Mouse (Mus musculus) heart, embryonic 11.5 days (tissue): ENCODE results near the gene Ubr4. TPM values are rescaled to one million over a fixed set of nuclear protein-coding genes. Genes with fewer than 3 reads are reported as not detected.

ENCODE experiments used
- ATAC-seq: fragments of 200-750 bp; cut with Nextera tagmentation; replicated peaks from 2 replicates; pipeline ENCODE4 v1.8.0; 2017; ENCODE audit warnings: moderate library complexity; ENCODE audit not compliant: insufficient number of reproducible peaks, low FRiP score, low TSS enrichment
- H3K27ac ChIP-seq: fragments of 300-500 bp; sonication (generic); 2 replicates; pipeline ENCODE4 v1.5.1; 2014; ENCODE audit warnings: mild to moderate bottlenecking, low read depth, low read length
- H3K27me3 ChIP-seq: fragments of 300-500 bp; sonication (generic); 2 replicates; pipeline ENCODE4 v1.6.1; 2014; ENCODE audit warnings: mild to moderate bottlenecking, low read length, mixed read lengths; ENCODE audit not compliant: control insufficient read depth, insufficient read depth
- H3K36me3 ChIP-seq: fragments of 300-500 bp; sonication (generic); 2 replicates; pipeline ENCODE4 v1.6.1; 2014; ENCODE audit warnings: mild to moderate bottlenecking, low read length, moderate library complexity, mixed read lengths; ENCODE audit not compliant: control insufficient read depth, insufficient read depth
- H3K4me1 ChIP-seq: fragments of 300-500 bp; sonication (generic); 2 replicates; pipeline ENCODE4 v1.6.1; 2014; ENCODE audit warnings: low read length; ENCODE audit not compliant: control insufficient read depth, insufficient read depth
- H3K4me2 ChIP-seq: fragments of 300-500 bp; sonication (generic); 2 replicates; pipeline ENCODE4 v1.6.1; 2014; ENCODE audit warnings: mild to moderate bottlenecking, moderate library complexity
- H3K4me3 ChIP-seq: fragments of 300-500 bp; sonication (generic); 2 replicates; pipeline ENCODE4 v1.5.1; 2014; ENCODE audit warnings: low read depth, low read length
- H3K9ac ChIP-seq: fragments of 300-500 bp; sonication (generic); 2 replicates; pipeline ENCODE4 v1.6.1; 2014; ENCODE audit warnings: mild to moderate bottlenecking, low read depth, low read length, moderate library complexity
- H3K9me3 ChIP-seq: fragments of 300-500 bp; sonication (generic); replicated peaks from 2 replicates; pipeline ENCODE4 v1.6.1; 2016; ENCODE audit warnings: low read length; ENCODE audit not compliant: control insufficient read depth
- WGBS: fragments of 180-500 bp; shearing (Covaris S2); extraction: QIAGEN DNeasy Blood & Tissue Kit; methylation state at CpG from one replicate; pipeline ENCODE4 v1.1.7; 2014; ENCODE audit not compliant: insufficient replicate concordance; 5-methylcytosine and 5-hydroxymethylcytosine counted together
- polyA plus RNA-seq: library from polyadenylated mRNA; unstranded; fragments of >200 nt; fragmentation: Nextera tagmentation; extraction: Ambion mirVana; gene quantifications from 2 replicates; pipeline ENCODE4 v1.2.1, GENCODE M21; 2014

Ubr4 gene
- polyA plus RNA-seq, 1 experiment from 2014 or later: 71.5 TPM

DNA sequence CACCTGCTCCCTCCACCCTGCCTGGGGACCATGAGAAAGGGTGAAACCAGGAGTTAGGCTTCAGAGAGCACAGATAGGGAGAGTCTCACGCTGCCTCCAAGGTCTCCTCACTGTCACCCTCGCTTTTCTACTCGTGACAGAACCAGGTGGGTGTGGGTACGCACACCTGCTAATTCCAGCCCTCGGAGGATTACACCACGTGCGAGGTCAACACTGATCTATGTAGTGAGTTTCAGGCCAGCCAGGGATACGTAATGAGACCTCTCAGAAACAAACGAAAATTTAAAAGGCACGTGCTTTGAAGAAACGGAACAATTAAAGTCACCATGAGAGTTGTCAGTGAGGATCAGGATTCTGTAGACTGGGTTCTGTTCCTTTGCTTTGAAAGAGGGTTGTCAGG lies 34.0 kb upstream of the Ubr4 start:
- no peak overlapping the region for H3K27ac ChIP-seq
- no peak overlapping the region for H3K9ac ChIP-seq
- no peaks in the 10 kb centered on the region for H3K27me3 ChIP-seq
- no peaks in the 10 kb centered on the region for H3K4me1 ChIP-seq
- peaks cover 10% of the 10 kb centered on the region for H3K36me3 ChIP-seq
- 91% methylated on average over 11 of the region's 11 CpGs for WGBS
- H3K4me3 ChIP-seq: no peak overlapping the region
- H3K4me2 ChIP-seq: no peak overlapping the region
- no peaks in the 10 kb centered on the region for H3K9me3 ChIP-seq
- no peak for ATAC-seq

GRCm38 (mm10) chr4:139319740-139320139 lies 32.7 kb upstream of the Ubr4 start:
- Histone ChIP-seq H3K4me1 (no peaks in the 10 kb centered on the region), H3K9me3 (no peaks in the 10 kb centered on the region), H3K27me3 (no peaks in the 10 kb centered on the region), H3K36me3 (peaks cover 6% of the 10 kb centered on the region), H3K27ac (no peak overlapping the region), H3K4me3 (no peak overlapping the region), H3K4me2 (no peak overlapping the region), H3K9ac (no peak overlapping the region)
- ATAC-seq: no peak
- 90% methylated on average over 4 of the region's 4 CpGs for WGBS

GRCm38 (mm10) chr4:139330605-139331004 lies 21.8 kb upstream of the Ubr4 start:
- Histone ChIP-seq H3K36me3 (no peaks in the 10 kb centered on the region), H3K9me3 (no peaks in the 10 kb centered on the region), H3K27me3 (peaks cover 9% of the 10 kb centered on the region), H3K27ac (no peak overlapping the region), H3K9ac (0 out of 2 replicates have a peak overlapping the region, but pooled peaks have one; percentile 39), H3K4me3 (peak overlapping the region; percentile 35), H3K4me1 (no peaks in the 10 kb centered on the region), H3K4me2 (peak overlapping the region; percentile 65)
- WGBS: 4% methylated on average over 10 of the region's 10 CpGs
- ATAC-seq: peak; percentile 83

GRCm38 (mm10) chr4:139334631-139335295 lies 17.6 kb upstream of the Ubr4 start:
- H3K9ac ChIP-seq: no peak overlapping the region
- no peaks in the 10 kb centered on the region for H3K36me3 ChIP-seq
- H3K4me2 ChIP-seq: peak overlapping the region; percentile 34; the same call in 1 of the 2 replicates
- H3K4me1 ChIP-seq: no peaks in the 10 kb centered on the region
- no peak for ATAC-seq
- H3K27me3 ChIP-seq: peaks cover 15% of the 10 kb centered on the region
- H3K9me3 ChIP-seq: no peaks in the 10 kb centered on the region
- 56% methylated on average over 8 of the region's 9 CpGs for WGBS
- no peak overlapping the region for H3K4me3 ChIP-seq
- H3K27ac ChIP-seq: peak overlapping the region; percentile 70

DNA sequence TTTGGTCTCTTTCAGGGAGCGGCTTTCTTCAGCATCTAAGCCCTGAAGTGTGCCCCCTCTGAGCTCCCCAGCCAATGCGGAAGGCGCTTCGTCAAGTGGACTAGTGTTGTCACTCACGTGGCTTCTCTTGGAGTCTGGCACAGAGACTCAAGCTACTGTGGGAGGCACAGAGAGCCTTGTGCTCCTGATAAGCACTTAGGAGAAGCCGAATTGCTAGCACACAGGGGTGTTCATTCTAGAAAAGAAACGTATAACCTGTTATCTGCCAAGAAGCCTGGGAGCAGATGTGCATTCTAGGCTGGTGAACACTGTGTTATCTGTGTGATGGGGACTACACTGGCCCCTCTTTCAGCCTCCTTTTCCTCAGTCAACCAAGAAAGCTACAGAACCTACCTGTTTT lies 16.9 kb upstream of the Ubr4 start:
- H3K4me1 ChIP-seq: no peaks in the 10 kb centered on the region
- no peak overlapping the region for H3K4me3 ChIP-seq
- peak overlapping the region; percentile 70 for H3K27ac ChIP-seq
- ATAC-seq: peak; percentile 64; the same call in 1 of the 2 replicates
- WGBS: 34% methylated on average over 7 of the region's 7 CpGs
- H3K9me3 ChIP-seq: no peaks in the 10 kb centered on the region
- H3K9ac ChIP-seq: no peak overlapping the region
- peak overlapping the region; percentile 34 for H3K4me2 ChIP-seq
- H3K27me3 ChIP-seq: peaks cover 15% of the 10 kb centered on the region
- no peaks in the 10 kb centered on the region for H3K36me3 ChIP-seq

- WGBS: 10% methylated on average over 24 of the region's 24 CpGs
- ATAC-seq: peak; percentile 74
- H3K27ac ChIP-seq: peak overlapping the region; percentile 62; the same call in 1 of the 2 replicates
These were observed 15.5 kb upstream of the Ubr4 start for GRCm38 (mm10) chr4:139336822-139337483.

GRCm38 (mm10) chr4:139338145-139338544 lies 14.3 kb upstream of the Ubr4 start:
- Histone ChIP-seq H3K36me3 (no peaks in the 10 kb centered on the region), H3K9ac (no peak overlapping the region), H3K27ac (no peak overlapping the region), H3K27me3 (peaks cover 10% of the 10 kb centered on the region), H3K4me3 (no peak overlapping the region), H3K9me3 (no peaks in the 10 kb centered on the region), H3K4me1 (no peaks in the 10 kb centered on the region), H3K4me2 (no peak overlapping the region)
- WGBS: 38% methylated on average over 33 of the region's 33 CpGs
- no peak for ATAC-seq

More at GRCm38 (mm10) chr4:139336822-139337483, 15.5 kb upstream of the Ubr4 start:
- peaks cover 11% of the 10 kb centered on the region for H3K27me3 ChIP-seq
- H3K9me3 ChIP-seq: no peaks in the 10 kb centered on the region
- H3K36me3 ChIP-seq: no peaks in the 10 kb centered on the region
- H3K4me3 ChIP-seq: peak overlapping the region; percentile 37
- peak overlapping the region; percentile 69 for H3K4me2 ChIP-seq
- peak overlapping the region; percentile 56; the same call in 1 of the 2 replicates for H3K9ac ChIP-seq
- H3K4me1 ChIP-seq: no peaks in the 10 kb centered on the region

- Histone ChIP-seq H3K36me3 (no peaks in the 10 kb centered on the region), H3K9me3 (no peaks in the 10 kb centered on the region), H3K9ac (no peak overlapping the region), H3K4me2 (no peak overlapping the region), H3K27ac (no peak overlapping the region), H3K4me1 (no peaks in the 10 kb centered on the region), H3K27me3 (peaks cover 6% of the 10 kb centered on the region; the same call in 1 of the 2 replicates), H3K4me3 (no peak overlapping the region)
- 69% methylated on average over 4 of the region's 4 CpGs for WGBS
- ATAC-seq: no peak
These were observed 11.6 kb upstream of the Ubr4 start for GRCm38 (mm10) chr4:139340835-139341234.
